Mouse (Mus musculus): ENCODE data around the gene Prkar2a. TPM values are rescaled to one million over a fixed set of nuclear protein-coding genes. Genes with fewer than 3 reads are reported as not detected.
"Not testable (repeated sequence)": the region's sequence is repeated elsewhere in the genome, so short reads cannot be mapped to it uniquely, and the experiment has no call there.

Prkar2a gene
- 10 to 100 TPM; 43.9 to 47.9 TPM for total RNA-seq (2021)
- long read RNA-seq, experiment 1, full-length matches to known transcripts, result 13 of 25 reads
- long read RNA-seq, experiment 1, partial matches to known transcripts, result 2 of 25 reads
- long read RNA-seq, experiment 1, other reads (novel, unspliced or antisense), result 10 of 25 reads
- long read RNA-seq, experiment 2, full-length matches to known transcripts, result 43 of 64 reads
- long read RNA-seq, experiment 2, partial matches to known transcripts, result 18 of 64 reads
- long read RNA-seq, experiment 2, other reads (novel, unspliced or antisense), result 3 of 64 reads

DNA sequence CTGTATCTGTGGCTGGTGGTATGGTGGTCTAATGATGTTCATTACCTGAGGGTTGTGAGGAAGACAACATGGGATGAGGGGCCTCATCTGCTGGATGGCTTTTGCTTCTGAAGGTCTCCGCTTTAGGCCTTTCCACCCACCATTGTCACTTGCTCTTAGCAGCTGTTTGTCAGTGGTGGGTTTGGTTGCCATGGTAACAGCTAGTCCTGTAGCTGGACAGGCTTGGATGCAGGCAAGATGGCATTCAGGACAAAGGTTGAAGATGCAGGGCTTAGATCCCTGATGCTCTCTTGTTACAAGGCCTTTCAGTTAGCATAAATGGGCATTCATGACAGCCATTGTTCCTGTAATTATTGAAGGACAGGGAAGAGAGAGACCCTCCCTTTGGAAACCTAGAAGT lies at the start of gene Prkar2a:
Gene Prkar2a (plus strand): TSS at position 209 of the 400 bp plus-strand sequence.
- no peak for DNase-seq (ENCODE audit: low spot score in 2 of 2)

- no peak for DNase-seq (ENCODE audit: low spot score in 2 of 2)
Observed at GRCm38 (mm10) chr9:108639825-108640224, 49.3 kb upstream of the Prkar2a start.

- DNase-seq (ENCODE audit: low spot score in 2 of 2), result no peak
Observed at GRCm38 (mm10) chr9:108648166-108648565, 40.9 kb upstream of the Prkar2a start.

DNA sequence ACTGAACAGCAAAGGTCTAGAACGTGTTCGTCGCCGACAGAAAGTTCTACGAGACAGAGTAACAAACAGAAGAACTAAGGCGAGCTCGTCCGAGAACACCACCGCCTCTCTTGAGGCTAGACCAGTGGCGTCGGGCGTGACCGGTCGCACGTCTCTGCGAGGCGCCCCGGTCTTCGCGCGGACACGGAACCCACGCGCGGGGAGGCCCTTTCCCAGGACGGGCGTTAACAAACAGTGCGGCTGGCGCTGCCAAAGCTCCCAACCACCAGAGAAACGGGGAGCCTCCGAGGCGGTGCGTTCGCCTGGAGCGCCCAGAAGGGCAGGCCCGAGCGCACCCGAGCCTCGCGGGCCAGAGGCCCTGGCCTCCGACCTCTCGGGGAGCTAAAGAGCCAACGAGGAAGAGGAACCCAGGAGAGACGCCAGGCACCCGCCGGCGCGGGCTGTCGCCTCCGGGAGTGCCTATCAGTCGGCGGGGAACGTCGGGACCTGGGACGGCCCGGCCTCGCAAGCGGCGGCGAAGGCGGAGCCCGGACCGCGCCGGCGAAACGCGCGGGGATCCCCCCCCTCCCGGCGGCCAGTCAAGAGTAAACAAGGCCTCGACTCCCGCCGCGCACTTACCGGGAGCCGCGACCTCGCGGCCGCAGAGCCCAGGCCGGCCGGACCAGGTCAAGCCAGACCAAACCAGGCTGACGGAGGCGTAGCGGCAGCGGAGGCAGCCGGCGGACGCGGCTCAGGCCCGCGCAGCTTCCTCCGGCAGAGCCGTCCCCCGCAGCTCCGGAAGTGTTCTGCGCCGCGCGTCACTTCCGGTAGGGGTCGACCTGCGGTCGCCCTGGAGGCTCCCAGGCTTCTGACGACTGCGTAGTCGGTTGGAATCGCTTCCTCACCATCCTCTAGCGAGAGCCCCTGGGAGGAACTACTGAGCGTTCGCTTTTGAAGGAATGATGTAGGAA lies 40.2 kb upstream of the Prkar2a start, which contains the start of gene Arih2:
Gene Arih2 (minus strand): TSS at position 776 of the 950 bp plus-strand sequence.
- peak; percentile 76 for DNase-seq (ENCODE audit: low spot score in 2 of 2)

- no peak for DNase-seq (ENCODE audit: low spot score in 2 of 2)
Observed at GRCm38 (mm10) chr9:108649561-108650440, 39.3 kb upstream of the Prkar2a start.

DNA sequence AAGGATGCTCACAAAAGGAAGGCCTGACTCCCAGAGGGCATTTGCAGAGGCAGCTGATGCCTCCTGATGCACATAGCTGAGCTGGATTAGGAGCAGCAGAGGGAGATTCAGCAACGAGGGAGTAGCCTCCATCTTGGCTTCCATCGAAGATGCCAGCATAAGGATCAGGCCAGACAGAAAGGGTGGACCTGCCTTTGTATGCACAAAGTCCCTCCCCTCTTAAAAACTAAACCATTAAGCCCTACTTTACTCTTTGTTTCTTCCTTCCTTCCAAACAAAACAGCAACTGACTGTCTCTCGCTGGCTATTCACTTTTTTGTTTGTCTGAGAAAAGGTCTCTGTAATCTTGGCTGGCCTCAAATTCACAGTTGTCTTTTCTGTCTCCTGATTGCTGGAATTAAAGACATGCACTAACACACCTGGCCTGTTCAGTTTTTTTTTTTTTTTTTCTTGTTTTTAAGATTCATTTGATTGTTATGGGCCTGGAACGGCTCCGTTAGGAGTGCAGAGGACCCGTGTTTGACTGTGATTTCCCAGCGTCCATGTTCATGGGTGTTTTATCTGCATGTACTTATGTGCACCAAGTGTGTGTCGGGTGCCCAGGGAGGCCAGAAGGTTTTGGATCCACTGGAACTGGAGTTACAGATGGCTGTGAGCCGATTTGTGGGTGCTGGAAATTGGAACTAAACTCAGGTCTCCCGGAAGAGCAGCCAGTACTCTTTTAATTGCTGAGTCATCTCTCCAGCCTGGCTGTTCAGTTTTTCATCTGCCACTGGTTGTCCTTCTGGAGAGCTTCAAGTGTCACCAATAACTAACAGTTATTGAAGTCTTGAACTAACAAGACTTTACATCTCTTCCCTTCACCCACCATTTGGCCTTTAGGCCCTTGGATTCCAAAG lies 34.3 kb upstream of the Prkar2a start:
- DNase-seq (ENCODE audit: low spot score in 2 of 2), result no peak

- not testable (repeated sequence) for DNase-seq (ENCODE audit: low spot score in 2 of 2)
Observed at GRCm38 (mm10) chr9:108655865-108656264, 33.2 kb upstream of the Prkar2a start.

DNA sequence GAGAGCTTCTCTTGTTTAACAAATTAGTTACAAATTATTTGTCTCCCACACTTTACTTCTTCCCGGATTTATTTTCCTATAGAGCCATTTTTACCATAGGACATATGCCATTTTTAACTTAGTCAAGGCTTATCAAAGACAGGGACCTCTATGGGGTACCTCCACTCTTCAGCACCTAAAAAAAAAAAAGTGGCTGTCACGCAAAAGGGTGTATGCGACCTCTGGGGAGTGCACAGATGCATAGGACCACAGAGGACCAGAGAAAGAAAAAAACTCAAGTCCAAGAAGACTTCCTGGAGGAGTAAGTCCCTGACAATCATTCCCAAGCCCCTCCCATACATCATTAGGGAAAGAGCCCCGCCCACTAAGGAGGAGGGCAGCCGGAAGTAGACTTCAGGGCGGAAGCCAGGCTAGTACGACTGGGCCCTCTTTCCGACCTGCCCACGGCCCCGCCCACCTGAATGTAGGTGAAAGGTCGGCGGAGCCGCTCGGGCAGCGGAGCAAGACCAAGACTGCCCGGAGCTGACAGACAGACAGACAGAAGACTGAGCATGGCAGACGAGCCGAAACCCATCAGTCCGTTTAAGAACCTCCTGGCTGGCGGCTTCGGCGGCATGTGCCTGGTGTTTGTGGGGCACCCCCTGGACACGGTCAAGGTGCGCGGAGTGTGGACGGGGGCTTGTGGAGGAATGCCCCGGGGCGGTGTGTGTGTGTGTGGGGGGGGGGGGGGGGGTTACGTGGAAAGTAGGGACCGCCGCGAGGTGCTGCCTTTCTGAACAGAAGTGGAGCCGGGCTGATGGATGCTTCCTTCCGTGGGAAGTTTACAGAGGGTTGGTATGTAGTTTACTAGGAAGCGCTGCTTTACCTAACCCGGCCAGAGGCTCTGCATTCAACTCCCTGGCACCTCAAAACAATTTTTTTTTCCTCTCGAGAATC lies 27.2 kb upstream of the Prkar2a start, which contains the start of gene Slc25a20:
Gene Slc25a20 (plus strand): TSS at position 412 of the 936 bp plus-strand sequence.
- peak; percentile 60 to 73 for DNase-seq (ENCODE audit: low spot score in 2 of 2)

DNA sequence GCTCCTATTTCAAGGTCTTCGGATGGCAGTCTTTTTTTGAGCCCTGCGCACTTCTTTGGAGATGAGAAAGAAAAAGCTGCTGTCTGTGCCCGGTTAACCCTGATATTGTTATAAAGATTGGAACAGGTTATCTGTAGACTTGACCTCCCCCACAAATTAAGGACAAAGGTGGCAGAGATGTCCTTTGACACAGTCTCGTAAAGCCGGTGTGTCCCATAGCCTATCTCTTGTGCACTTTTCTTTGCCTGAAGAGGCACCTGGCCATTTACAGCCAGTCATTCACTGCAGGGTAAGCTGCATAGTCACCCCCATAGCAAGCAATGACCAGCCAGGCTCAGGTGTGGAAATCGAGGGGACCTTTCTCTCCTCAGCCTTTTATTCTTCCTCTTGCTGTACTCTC lies 26.5 kb upstream of the Prkar2a start:
- no peak for DNase-seq (ENCODE audit: low spot score in 2 of 2)

DNA sequence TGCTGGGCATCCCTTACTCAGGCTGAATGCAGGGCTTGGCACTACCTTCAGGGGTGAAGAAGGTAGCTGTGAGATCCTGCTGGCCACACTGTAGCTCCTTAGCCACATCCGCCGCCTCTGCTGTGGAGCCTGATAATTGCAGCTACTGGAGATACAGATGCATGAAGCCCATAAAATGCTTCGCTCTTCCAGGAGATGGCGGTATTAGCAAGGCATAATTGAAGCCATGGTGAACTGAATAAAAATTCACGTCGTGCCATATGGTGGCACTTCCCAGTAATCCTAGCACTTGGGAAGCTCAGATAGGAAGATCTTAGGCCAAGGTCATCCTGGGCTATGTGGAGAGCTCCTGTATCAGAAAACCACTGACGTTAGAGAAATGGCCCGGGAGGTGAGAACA lies 19.2 kb upstream of the Prkar2a start:
- DNase-seq (ENCODE audit: low spot score in 2 of 2), result no peak

DNA sequence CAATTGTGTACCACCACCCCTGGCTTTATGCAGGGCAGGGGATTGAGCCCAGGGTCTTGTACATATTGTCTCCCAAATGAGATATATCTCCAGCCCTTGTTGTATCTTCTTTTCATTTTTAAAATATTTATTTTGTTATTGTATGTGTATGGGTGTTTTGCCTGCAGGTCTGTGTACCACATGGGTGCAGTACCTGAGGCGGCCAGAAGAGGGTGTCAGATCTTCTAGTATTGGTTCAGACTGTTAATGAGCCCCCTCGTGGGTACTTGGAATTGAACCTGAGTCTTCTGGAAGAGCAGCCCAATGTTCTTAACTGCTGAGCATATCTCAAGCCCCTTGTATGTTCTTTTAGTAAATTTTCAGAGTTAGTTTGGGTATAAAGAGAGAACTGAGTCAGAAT lies 16.0 kb upstream of the Prkar2a start:
- no peak for DNase-seq (ENCODE audit: low spot score in 2 of 2)

DNA sequence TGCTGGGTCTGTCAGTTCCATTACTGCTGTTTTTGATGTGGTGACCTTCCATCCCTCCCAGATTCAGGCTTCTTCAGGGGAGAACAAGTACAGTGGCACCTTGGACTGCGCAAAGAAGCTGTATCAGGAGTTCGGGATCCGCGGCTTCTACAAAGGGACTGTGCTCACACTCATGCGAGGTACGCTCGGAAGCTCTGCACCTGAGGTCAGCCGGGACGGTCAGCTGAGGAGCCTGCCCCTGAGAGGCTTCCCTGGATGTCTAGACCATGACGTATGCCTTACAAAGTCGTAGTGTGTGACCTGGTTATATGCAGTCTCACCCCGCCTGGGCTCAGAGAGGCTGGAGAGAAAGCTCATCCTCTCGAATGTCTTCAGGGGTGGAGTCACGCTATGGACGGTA lies 9.1 kb upstream of the Prkar2a start:
- no peak for DNase-seq (ENCODE audit: low spot score in 2 of 2)

DNA sequence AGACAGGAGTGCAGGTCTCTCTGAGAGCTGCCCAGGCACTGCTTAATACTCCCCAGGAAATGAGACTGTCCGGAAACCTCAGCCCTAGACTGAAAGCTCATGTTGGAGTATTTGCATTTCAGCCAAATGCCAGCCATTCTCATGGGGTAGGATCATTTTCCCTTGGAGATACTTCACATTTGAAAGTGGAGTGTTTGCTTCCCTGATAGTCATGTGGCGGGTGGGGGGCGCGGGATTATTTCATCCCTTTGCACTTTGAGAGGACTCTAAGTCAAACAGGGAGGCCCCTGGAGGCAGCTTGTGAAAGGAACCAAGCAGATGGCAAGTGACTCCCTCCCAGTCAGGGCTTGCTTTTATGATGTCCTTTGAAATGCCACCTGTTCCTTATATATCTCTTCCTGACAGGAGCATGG lies 2.6 kb upstream of the Prkar2a start:
- no peak for DNase-seq (ENCODE audit: low spot score in 2 of 2)

GRCm38 (mm10) chr9:108687181-108687580 lies 1.9 kb upstream of the Prkar2a start:
- DNase-seq (ENCODE audit: low spot score in 2 of 2), result no peak

DNA sequence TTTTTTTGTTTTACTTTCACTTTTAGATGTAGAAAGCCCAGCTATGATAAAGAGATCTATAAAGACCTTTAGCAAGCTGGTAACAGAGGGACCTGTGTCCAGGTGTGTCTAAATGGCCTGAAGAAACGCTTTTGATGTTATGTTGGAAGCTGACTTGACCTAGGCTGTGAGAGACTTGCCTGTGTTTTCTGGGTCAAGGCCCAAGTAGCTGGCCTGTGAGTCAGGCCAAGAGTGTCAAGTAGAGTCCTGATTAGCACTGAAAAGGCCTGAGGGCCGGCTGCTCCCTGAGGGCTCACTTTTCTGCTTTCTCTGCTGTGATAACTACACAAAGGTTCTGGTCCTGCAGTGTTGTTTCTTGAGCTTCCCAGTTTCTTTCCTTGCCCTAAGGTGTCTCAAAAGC lies 1.4 kb upstream of the Prkar2a start:
- no peak for DNase-seq (ENCODE audit: low spot score in 2 of 2)

GRCm38 (mm10) chr9:108688451-108688850 lies 663 bp upstream of the Prkar2a start:
- DNase-seq (ENCODE audit: low spot score in 2 of 2), result no peak

DNA sequence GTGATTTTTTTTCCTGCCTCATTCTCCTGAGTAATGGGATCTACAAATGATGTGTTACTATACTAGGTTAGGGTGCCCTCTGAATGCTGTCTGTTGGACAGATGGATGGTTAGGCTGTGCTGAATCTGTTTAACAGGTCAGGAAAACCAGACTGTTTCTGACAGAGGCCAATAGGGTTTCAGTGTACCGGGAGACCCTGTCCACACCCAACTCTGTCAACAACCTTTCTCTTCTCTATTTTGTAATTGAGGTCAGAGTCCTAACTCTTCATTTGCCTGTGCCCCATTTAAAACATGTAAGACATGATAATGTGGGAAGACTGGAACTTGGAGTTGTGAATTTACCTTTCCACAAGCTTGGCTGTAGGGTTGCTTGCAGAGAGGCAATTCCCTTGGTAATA lies 879 bp downstream of the Prkar2a start:
- DNase-seq (ENCODE audit: low spot score in 2 of 2), result no peak

DNA sequence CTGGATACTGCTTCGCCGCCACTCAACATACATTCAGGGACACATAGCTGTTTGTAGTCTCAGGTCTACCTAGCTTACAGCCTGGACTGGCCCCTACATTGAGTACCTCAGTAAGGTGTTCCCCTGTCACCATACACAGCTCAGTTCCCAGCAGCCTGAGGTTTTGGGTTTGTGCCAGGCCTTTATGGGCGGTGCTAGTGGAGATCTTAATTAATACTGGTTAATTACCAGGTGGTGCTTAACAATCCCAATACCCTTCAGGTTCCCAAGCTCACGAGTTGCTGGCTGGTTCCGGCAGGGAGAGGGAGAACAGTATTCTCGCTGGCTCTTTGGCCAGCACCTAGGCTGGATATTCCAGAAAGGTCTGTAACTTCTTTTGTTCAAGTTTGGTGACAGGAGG lies 1.8 kb downstream of the Prkar2a start:
- no peak for DNase-seq (ENCODE audit: low spot score in 2 of 2)

- no peak for DNase-seq (ENCODE audit: low spot score in 2 of 2)
Observed at GRCm38 (mm10) chr9:108691371-108691770, 2.3 kb downstream of the Prkar2a start.
